Mouse (Mus musculus) testis, adult 2 months (tissue): ENCODE results near the gene Obp1a. TPM values are rescaled to one million over a fixed set of nuclear protein-coding genes. Genes with fewer than 3 reads are reported as not detected.

ENCODE experiments used
- H3K27ac ChIP-seq: fragments of 200-500 bp; 2 replicates; pipeline ENCODE4 v1.5.1; 2012; ENCODE audit warnings: low read depth, low read length; ENCODE audit not compliant: control insufficient read depth, insufficient read depth
- H3K27me3 ChIP-seq: fragments of 200-500 bp; 2 replicates; pipeline ENCODE4 v1.6.1; 2012; ENCODE audit warnings: mild to moderate bottlenecking, low read length, moderate library complexity; ENCODE audit not compliant: control insufficient read depth, insufficient read depth
- H3K36me3 ChIP-seq: fragments of 200-500 bp; 2 replicates; pipeline ENCODE4 v1.6.1; 2012; ENCODE audit warnings: mild to moderate bottlenecking, low read length; ENCODE audit not compliant: control insufficient read depth, insufficient read depth
- H3K4me1 ChIP-seq: fragments of 200-500 bp; 2 replicates; pipeline ENCODE4 v1.6.1; 2012; ENCODE audit warnings: low read length; ENCODE audit not compliant: control insufficient read depth, insufficient read depth
- H3K4me3 ChIP-seq: fragments of 200-500 bp; 2 replicates; pipeline ENCODE4 v1.5.1; 2012; ENCODE audit warnings: low read depth, mild to moderate bottlenecking, low read length, moderate library complexity, mixed read lengths; ENCODE audit not compliant: control insufficient read depth
- CTCF ChIP-seq: fragments of 200-500 bp; IDR thresholded peaks from 2 replicates; pipeline ENCODE4 v1.5.1; 2012; ENCODE audit warnings: low read depth, mild to moderate bottlenecking, inconsistent platforms, low read length, moderate library complexity; ENCODE audit not compliant: control insufficient read depth, insufficient read depth, insufficient replicate concordance
- POLR2A ChIP-seq: fragments of 200-500 bp; IDR thresholded peaks from 2 replicates; pipeline ENCODE4 v1.6.1; 2012; ENCODE audit warnings: low read depth, mild to moderate bottlenecking, inconsistent platforms, low read length, moderate library complexity; ENCODE audit not compliant: control insufficient read depth
- polyA plus RNA-seq: library from polyadenylated mRNA; depleted of rRNA; stranded (reverse); fragments of >200 nt; gene quantifications from 2 replicates; pipeline ENCODE4 v1.2.3, GENCODE M21; 2012; rRNA removed

The Obp1a gene
- not detected in 2 replicates for polyA plus RNA-seq

DNA sequence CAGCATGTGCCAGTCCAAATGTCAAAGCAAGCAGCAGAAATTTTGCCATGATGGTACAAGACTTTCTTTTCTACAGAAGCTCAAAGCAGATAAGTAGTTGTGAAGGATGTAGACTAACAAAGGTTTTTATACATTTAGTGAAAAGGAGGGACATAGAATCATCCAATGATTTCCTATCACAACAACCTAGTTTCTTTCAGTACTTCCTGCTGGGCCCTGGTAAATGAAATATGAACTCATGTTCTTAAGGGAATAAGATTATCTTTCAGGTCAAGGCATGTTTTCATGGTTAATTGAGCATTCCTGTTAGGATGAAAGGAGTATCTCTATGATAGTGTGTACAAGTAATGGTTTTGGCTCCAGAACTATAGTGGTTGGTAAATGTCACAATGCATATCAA is at the start of gene Obp1a:
Obp1a (minus strand) TSS at position 101 of the 400 bp plus-strand sequence.
- Histone ChIP-seq H3K4me3 (no peak within 1 kb of the TSS), H3K4me1 (no peaks in the 10 kb centered on the region), H3K36me3 (no peaks in the 10 kb centered on the region), H3K27me3 (no peaks in the 10 kb centered on the region), H3K27ac (no peak within 1 kb of the TSS)
- TF ChIP-seq POLR2A (no peak), CTCF (no peak)

DNA sequence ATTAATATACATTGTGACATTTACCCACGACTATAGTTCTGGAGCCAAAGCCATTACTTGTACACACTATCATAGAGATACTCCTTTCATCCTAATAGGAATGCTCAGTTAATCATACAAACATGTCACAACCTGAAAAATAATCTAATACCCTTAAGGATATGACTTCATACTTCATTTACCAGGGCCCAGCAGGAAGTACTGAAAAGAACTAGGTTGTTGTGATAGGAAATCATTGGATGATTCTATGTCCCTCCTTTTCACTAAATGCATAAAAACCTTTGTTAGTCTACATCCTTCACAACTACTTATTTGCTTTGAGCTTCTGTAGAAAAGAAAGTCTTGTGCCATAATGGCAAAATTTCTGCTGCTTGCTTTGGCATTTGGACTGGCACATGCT is 34.0 kb upstream of the Obp1a start, which contains the start of gene Gm5938:
Gm5938 (plus strand) TSS at position 301 of the 400 bp plus-strand sequence.
- no peaks in the 10 kb centered on the region for H3K4me1 ChIP-seq
- H3K36me3 ChIP-seq, result no peaks in the 10 kb centered on the region
- TF ChIP-seq POLR2A, result no peak
- TF ChIP-seq CTCF, result no peak
- H3K4me3 ChIP-seq, result no peak within 1 kb of the TSS
- H3K27ac ChIP-seq, result no peak within 1 kb of the TSS
- H3K27me3 ChIP-seq, result no peaks in the 10 kb centered on the region

Other genes with a start within 250 kb of the Obp1a start
- gene Pbsn, start 237.8 kb downstream of the Obp1a start, polyA plus RNA-seq, result not detected in 2 replicates
- not detected in 2 replicates for gene Gm14744, start 226.6 kb downstream of the Obp1a start, polyA plus RNA-seq
- not detected in 2 replicates for gene 5430402E10Rik, start 166.3 kb downstream of the Obp1a start, polyA plus RNA-seq
- gene Gm5938, start 34.1 kb upstream of the Obp1a start, polyA plus RNA-seq, result not detected in 2 replicates
- gene Obp1b, start 95.4 kb upstream of the Obp1a start, polyA plus RNA-seq, result not detected in 2 replicates
- gene Gm14743, start 154.5 kb upstream of the Obp1a start, polyA plus RNA-seq, result not detected in 2 replicates